Mouse (Mus musculus) gastrocnemius, adult 8-10 months (tissue): ENCODE results near the gene Ppwd1. TPM values are rescaled to one million over a fixed set of nuclear protein-coding genes. Genes with fewer than 3 reads are reported as not detected.
"Not testable (repeated sequence)": the region's sequence is repeated elsewhere in the genome, so short reads cannot be mapped to it uniquely, and the experiment has no call there.

ENCODE experiments used
- DNase-seq, 2 experiments: peaks; one replicate each; pipeline ENCODE4 v3.0.0; 2022; ENCODE audit warnings: low spot score in 2 of 2
- total RNA-seq, 4 experiments: library from RNA; stranded (reverse); gene quantifications; 2 replicates each; pipeline ENCODE4 v1.2.4; 2022

Gene Ppwd1
- total RNA-seq, result 1 to 10 TPM; 6.3 to 7.5 (median 7.0) TPM

DNA sequence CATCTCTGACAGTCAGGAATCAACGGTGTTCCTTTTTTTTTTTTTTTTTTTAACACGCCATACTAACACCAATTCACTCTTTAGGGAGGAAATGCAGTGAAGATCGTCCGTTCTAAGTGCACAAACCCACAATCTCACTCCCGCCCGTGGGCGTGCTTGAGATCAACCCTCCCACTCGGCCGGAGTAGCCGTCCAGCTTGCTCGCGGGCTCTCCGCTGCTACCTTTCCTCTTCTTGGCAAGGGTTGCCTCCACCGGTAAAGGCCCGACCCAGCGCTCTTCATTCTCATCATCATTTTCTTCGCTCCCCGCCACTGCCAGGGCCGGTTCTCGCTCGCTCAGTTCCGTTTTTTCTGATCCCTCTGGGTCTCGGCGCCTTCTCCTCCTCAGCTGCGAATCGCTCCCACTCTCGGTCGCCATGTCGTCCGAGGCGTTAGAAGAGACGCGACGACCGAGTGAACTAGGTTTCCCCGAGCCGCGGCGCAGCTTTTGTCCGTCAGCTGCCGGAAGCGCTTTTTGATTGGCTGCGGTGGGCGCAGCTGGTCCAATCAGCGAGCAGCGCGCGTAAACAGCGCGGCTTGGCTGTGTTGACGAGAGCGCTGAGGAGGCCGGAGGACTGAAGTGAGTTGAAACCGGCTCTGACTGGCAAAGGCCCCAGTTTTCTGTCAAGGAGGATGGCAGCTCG lies at the start of gene Ppwd1, which contains the start of gene Cenpk:
Ppwd1 (minus strand) TSS at position 460 of the 683 bp plus-strand sequence.
Cenpk (plus strand) TSS at position 228 of the 683 bp plus-strand sequence.
- peak; percentile 84 to 88 for DNase-seq

DNA sequence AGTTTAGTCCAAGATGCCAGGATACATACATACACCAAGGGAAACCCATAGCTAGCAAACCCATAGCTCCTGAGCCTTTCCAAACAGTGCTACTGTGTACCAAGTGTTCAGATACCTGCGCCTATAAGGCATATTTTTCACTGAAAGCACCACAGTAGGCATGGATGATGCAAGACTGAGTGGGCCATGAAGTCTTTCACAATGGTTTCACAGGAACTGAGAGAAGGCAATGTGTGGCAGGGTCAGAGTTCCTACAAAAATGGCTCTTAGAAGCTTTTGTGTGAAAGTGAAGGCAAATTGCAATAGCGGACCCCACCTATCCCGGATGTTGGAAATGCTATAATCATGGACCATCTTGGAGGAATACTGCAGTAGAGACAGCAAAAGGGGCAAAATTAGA lies 30.4 kb upstream of the Ppwd1 start:
- no peak for DNase-seq

DNA sequence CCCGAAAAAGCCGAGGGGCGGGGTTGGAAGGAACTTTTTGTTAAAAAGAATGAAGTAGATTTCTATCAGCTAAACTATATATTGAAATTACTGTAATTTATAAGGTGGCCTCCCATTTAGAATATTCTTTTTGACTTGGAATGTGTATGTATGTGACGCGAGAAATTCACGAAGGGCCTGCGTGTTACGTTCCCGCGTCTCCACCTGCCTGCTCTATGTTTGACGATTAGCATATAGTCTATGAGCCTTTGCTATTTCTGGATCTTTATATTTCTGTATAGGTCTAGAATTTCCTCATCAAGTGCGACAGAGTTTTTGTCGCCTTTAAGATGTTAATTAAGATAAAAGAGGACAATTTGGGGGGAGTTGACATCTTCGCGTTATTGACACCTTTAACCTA lies 538 bp upstream of the Ppwd1 start:
- no peak for DNase-seq

DNA sequence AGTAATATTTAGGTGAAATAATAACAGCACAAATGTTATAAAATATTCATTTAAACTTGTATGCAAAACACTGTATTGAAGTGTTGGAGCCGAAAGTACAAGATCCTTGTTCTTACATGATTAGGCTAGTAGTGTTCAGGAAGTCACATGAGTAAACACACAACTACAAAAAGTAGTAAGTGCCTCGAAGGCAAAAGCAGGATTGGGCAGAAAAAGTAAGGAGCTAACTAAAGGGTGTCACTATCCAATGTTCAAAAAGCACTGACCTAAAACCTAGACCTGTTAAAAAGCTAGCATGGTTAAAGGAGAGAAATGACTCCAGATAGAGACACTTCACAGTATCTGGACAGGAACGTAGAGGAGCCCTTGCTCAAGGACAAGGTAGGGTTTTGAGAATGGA lies 1.2 kb downstream of the Ppwd1 start:
- DNase-seq, result no peak

DNA sequence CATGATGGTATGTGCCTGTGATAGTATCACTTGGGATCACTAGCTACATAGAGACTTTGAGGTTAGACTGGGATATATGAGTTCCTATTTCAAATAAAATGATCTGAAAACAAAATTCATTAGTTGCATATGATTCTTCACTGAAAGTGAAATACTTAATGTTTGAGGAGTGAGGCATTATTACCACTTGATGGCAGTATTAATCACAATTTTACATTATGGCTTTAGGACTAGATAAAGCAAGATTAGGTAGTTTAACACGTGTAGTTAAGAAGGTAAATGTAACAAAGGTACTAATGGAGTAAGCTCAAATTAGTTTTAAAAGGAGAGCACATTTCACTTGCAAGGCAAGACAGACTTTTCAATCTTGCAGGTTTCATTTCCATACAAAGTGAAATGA lies 24.3 kb downstream of the Ppwd1 start:
- DNase-seq, result no peak

DNA sequence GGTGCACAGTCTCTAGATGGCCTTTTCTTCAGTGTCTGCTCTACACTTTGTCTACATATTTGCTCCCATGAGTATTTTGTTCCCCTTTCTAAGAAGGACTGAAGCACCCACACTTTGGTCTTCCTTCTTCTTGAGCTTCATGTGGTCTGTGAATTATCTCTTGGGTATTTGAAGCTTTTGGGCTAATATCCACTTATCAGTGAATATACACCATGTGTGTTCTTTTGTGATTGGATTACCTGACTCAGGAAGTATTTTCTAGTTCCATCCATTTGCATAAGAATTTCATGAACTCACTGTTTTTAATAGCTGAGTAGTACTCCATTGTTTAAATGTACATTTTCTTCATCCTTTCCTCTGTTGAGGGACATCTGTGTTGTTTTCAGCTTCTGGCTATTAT lies 32.8 kb downstream of the Ppwd1 start:
- DNase-seq, result not testable (repeated sequence)

DNA sequence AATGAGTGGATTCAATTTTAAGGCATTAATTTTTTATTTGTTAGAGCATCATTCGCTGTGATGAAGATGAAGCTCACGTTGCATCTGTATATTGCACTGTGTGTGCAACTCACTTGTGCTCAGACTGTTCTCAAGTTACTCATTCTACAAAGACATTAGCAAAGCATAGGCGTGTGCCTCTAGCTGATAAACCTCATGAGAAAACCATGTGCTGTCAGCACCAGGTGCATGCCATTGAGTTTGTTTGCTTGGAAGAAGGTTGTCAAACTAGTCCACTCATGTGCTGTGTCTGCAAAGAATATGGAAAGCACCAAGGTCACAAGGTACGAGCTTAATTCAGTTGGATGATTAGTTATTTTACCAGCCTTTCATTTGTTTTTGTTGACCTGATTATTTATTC lies 41.3 kb downstream of the Ppwd1 start:
- DNase-seq, result no peak

DNA sequence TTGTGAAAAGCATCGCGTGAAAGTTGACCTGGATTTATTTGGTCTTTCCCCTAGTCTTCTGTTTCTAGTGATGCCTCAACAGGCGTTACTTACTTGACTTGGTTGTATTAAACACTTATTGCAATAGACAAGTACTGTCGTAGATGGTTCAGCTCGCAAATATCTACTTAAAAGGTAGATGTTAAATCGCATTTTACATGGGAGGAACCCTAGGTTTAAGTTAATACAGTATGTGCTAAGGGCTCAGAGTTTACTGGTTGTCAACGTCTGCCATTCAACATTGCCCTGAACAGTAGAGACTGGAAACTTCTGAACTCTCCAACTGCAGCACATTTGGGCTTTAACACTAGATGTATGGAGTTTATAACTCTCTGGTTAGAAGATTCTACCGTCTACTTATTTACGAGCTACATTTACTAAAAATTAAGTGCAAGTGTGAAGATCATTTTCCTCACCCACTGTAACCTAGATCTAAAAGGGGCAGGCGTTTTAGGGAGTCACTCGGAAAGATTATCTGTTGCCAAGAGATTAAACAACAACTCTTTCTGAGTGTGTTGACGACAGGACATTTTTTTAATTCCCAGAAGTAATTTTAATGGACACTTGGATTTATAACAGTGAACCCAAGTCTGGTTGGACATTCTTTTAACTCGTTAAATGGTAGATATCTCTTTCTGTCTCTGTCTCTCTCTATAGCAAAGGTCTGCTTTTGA lies 49.3 kb downstream of the Ppwd1 start:
- DNase-seq, result no peak

DNA sequence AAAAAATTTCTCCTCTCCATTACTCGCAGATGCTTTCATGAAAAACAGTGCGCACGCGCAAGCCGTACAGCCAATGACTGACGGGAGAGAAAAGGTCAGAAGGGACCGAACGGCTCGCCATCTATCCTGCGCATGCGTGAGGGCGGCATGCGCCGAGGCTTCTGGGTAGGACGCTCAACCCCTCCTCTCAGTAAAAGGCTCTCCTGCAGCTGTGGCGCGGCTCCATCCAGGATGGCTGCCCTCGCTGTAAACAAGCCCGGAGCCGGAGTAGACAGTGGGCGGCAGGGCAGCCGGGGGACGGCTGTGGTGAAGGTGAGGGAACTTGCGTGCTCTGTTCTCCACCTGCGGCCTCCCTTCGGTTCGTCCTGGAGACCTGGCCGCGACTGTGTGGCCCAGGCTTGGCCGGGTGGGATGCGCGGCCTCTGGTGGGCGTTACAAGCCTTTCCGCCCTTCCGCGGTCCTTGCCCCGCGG lies 50.0 kb downstream of the Ppwd1 start, which contains the start of gene Trim23:
Trim23 (plus strand) TSS at position 148 of the 472 bp plus-strand sequence.
- peak; percentile 93 to 98 for DNase-seq

DNA sequence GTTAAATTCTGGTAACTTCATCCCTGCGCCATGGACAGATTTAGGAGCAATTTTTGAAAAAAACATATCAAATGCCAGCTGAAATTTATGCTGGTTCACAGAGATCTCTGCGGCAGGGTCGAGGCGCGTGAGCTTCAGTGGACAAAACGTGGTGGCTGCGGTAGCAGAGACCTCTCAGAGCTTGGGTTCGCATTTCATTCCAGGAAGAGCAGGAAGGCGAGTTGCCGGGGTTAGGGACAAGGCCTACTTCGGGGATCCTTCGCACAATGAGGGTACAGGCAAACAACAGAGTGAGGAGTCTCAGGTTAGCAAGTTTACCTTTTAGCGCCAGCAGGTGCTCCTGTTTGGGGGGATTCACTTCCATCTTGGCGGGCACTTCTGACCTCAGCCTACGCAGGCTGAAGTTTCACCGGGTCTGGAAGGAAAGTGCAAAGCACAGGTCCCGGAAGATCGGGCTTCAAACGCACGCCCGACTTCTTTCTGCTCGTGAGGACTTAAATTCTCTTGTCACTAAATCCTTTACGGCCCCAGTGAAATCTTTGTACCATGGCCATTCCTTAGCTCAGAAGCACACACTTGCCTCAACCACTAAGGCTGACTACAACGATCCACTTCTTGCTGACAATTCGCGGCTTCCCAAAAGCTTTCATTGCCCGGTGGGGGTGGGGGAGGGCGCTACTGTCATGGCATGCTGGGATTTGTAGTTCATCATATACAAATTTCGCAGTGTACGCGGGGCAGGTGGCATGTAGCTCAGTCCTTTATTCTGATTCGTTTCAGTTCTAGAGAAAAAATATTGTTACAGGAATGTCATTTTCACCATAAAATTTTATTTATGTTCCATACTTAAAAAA lies 50.6 kb downstream of the Ppwd1 start, which contains the start of gene Trappc13:
Trappc13 (minus strand) TSS at position 674 of the 854 bp plus-strand sequence.
- peak in 1 of 2 experiments; percentile 20 for DNase-seq

DNA sequence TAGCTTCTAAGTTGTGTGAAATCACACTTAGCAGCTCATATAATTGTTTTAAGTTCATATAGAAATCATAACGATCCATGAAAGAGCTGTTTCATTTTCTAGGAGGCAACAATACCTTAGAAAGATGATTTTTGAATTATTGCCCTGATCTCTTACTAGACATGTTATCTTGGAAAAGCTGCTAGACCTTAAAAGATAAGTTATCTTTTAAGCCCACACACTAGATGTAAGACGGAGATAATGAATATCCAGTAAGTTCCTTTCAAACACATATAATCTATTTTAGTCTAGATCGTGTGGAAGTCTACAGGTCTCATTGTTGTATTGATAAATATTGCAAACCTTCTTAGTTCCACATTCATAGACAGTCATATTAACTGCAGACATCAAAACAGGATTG lies 51.8 kb downstream of the Ppwd1 start:
- DNase-seq, result no peak

DNA sequence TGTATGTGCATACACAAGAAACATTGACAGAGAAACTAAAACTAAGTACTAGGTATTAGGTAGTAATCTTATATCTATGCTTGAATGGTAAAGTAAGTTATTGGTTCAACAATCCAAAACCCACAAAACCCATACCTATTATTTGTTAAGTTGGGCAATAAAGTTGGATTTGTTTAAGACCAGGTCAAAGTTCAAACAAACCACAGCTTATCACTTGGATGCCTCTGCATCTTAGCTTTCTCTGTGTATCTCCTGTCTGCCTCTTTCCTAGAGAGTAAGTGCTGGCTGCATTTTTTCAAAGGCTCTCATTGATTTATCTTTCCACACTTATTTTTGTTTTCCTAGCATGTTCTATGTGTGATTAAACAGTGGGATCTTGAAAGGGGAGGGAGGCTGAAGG lies 56.1 kb downstream of the Ppwd1 start:
- no peak for DNase-seq

DNA sequence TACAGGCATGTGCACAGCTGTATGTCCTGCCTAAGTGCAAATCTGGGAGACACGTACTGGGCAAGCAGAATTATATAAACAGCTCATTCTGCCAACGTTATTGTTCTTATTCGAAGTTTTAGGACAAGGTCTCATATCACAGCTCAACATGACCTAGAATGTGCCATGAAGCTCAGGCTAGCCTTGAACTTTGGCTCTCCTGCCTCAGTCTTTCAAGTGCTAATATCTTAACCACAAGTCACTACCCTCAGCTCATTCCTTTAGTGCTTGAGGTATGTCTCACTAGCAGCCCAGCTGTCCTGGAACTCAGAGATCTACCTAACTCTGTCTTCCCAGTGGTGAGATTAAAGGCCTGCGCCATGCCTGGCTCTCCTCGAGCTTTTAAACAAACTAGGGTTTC lies 56.9 kb downstream of the Ppwd1 start:
- no peak for DNase-seq

DNA sequence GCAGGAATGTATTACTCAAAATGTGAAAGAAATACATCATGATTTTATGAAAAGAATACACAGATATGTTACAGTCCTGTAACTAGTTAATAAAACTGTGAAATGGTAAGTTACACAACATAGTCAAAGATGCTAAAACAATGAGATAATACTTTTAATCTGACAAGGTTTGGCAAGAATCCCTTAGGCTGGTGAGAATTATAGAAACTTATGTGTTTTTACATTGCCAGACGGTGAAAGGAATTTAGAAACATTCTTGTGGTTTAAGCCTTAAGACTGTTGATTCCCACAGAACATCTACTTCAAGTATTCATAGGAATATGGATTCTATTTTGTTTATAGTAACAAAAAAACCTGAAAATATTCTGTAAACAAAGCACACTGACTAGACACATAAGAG lies 73.0 kb downstream of the Ppwd1 start:
- DNase-seq, result no peak

Other genes with a start within 250 kb of the Ppwd1 start
- 1 to 10 TPM; 4.6 to 5.9 (median 5.1) TPM for gene Nln, start 119.2 kb downstream of the Ppwd1 start, total RNA-seq
- gene Sgtb, start 119.1 kb downstream of the Ppwd1 start, total RNA-seq, result under 1 TPM; 0.10 to 0.83 (median 0.61) TPM
- 10 to 100 TPM; 32.3 to 36.0 (median 34.4) TPM for gene Trappc13, start 50.4 kb downstream of the Ppwd1 start, total RNA-seq
- 10 to 100 TPM; 27.1 to 29.6 (median 28.0) TPM for gene Trim23, start 50.0 kb downstream of the Ppwd1 start, total RNA-seq
- gene Cenpk, start 232 bp downstream of the Ppwd1 start, total RNA-seq, result under 1 TPM in 3 of 4 experiments, not detected in 1; 0.19 to 0.43 (median 0.34) TPM
- gene Adamts6, start 59.0 kb upstream of the Ppwd1 start, total RNA-seq, result 1 to 10 TPM in 2 of 4 experiments, under 1 TPM in 2; 0.75 to 1.3 (median 1.0) TPM